Mouse (Mus musculus) liver, embryonic 14.5 days (tissue): ENCODE results near the gene Apod.

Experiments
- CTCF ChIP-seq: IDR thresholded peaks from 2 replicates; pipeline ENCODE4 v1.5.1; 2016; ENCODE audit warnings: antibody characterized with exemption, low read depth, control low read depth
- EP300 ChIP-seq: IDR thresholded peaks from 2 replicates; pipeline ENCODE4 v1.6.1; 2016; ENCODE audit warnings: antibody characterized with exemption, low read depth

DNA sequence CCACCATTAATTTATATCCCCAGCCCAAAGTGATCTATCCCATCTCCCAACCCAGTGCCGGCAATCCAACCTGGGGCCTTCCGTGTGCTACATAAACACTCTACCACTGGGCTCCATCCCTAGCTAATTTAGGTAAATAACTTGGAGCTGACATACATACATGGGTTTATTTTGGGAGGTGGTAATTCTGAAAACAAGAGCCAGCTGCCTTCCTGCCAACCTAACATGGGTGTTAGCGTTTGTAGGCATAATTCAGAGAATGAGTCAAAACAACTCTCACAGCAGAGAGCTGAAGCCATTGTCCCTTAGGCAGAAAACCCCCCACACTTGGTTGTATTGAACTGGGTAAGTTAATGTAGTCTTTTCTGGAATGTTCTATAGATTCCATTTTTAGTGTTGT lies 26.9 kb downstream of the Apod start:
- TF ChIP-seq CTCF (no peak), EP300 (no peak)
